In the genomic region with DNA sequence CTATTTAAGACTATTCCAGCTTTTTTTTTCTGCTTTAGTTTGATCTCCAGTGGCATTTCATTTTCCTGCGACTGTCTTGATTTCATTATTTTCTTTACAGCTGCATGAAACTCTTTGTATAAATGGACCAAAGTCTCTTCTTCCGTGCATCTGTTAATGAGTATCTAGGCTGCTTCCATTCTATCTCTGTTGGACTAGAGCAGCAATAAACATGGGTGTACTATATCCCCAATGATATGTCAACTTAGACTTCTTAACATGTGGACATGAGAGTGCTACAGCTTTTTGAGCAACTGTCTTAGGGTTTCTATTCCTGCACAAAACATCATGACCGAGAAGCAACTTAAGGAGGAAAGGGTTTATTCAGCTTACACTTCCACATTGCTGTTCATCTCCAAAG, we compare ENCODE assay signal across 33 mouse cellular contexts.
"Had no signal": no experiment of that assay in that cellular context is flagged by ENCODE, and none has a peak within 500 bp of the region (broad histone marks: within the 10 kb centered on the region; RNA-seq: fewer than 3 reads in every experiment).

No protein-coding gene starts in this region.

- DNase-seq: heart, postnatal 10 days; heart, postnatal 14 days; heart, postnatal 36 days; heart, postnatal 4 days; kidney, adult 11 months; kidney, adult 18-20 months; kidney, adult 2 months; kidney, adult 8-10 months; kidney, adult 9 months; kidney, postnatal 10 days; kidney, postnatal 14 days; kidney, postnatal 25 days; kidney, postnatal 36 days; kidney, postnatal 4 days; layer of hippocampus, adult 9-11 months; layer of hippocampus, postnatal 36 days had no signal

- H3K4me3 ChIP-seq: heart, embryonic 10.5 days; heart, embryonic 12.5 days; heart, embryonic 13.5 days; heart, embryonic 15.5 days; hindbrain, embryonic 10.5 days; hindbrain, embryonic 12.5 days; hindbrain, embryonic 13.5 days; hindbrain, embryonic 15.5 days; kidney, embryonic 15.5 days; layer of hippocampus, adult 2 months; left cerebral cortex, adult 2 months had no signal

- H3K9me3 ChIP-seq: heart, embryonic 10.5 days; heart, embryonic 12.5 days; heart, embryonic 13.5 days; heart, embryonic 15.5 days; hindbrain, embryonic 10.5 days; hindbrain, embryonic 12.5 days; hindbrain, embryonic 13.5 days; hindbrain, embryonic 15.5 days; kidney, embryonic 15.5 days had no signal

- H3K4me1 ChIP-seq: heart, embryonic 10.5 days; heart, embryonic 12.5 days; heart, embryonic 13.5 days; heart, embryonic 15.5 days; hindbrain, embryonic 10.5 days; hindbrain, embryonic 12.5 days; hindbrain, embryonic 13.5 days; hindbrain, embryonic 15.5 days; kidney, embryonic 15.5 days had no signal

- H3K27ac ChIP-seq: heart, embryonic 10.5 days; heart, embryonic 13.5 days; heart, embryonic 15.5 days; hindbrain, embryonic 10.5 days; hindbrain, embryonic 12.5 days; hindbrain, embryonic 13.5 days; hindbrain, embryonic 14.5 days; hindbrain, embryonic 15.5 days; hindbrain, postnatal 0 days; kidney, embryonic 15.5 days; kidney, postnatal 0 days; layer of hippocampus, adult 2 months; left cerebral cortex, adult 2 months had no signal

- H3K27me3 ChIP-seq: heart, embryonic 12.5 days; heart, embryonic 13.5 days; heart, embryonic 15.5 days; hindbrain, embryonic 12.5 days; hindbrain, embryonic 13.5 days; hindbrain, embryonic 15.5 days; kidney, embryonic 15.5 days had no signal

- ATAC-seq: hindbrain, embryonic 16.5 days; hindbrain, postnatal 0 days; inflammation-experienced regulatory T-cells, adult 6 months had no signal

- H3K4me2 ChIP-seq: heart, embryonic 11.5 days; heart, embryonic 12.5 days; heart, embryonic 13.5 days; heart, embryonic 15.5 days; hindbrain, embryonic 12.5 days; hindbrain, embryonic 13.5 days; hindbrain, embryonic 14.5 days; hindbrain, embryonic 15.5 days; kidney, embryonic 15.5 days had no signal

- H3K9ac ChIP-seq: heart, embryonic 12.5 days; heart, embryonic 13.5 days; heart, embryonic 15.5 days; hindbrain, embryonic 12.5 days; hindbrain, embryonic 13.5 days; hindbrain, embryonic 14.5 days; hindbrain, embryonic 15.5 days; kidney, embryonic 15.5 days had no signal
